Mouse (Mus musculus) neural tube, embryonic 14.5 days (tissue): ENCODE measurements around the gene Slc25a53. TPM values are rescaled to one million over a fixed set of nuclear protein-coding genes. Genes with fewer than 3 reads are reported as not detected.
A peak's percentile ranks its signal among the peaks of the same experiment; 100 is the strongest.
"Not testable (repeated sequence)": the region's sequence is repeated elsewhere in the genome, so short reads cannot be mapped to it uniquely, and the experiment has no call there.

Experiments used
- ATAC-seq: fragments of 200-750 bp; cut with Nextera tagmentation; 2 replicates; pipeline ENCODE4 v1.8.0; 2017; ENCODE audit warnings: low read depth, mild to moderate bottlenecking, moderate TSS enrichment, moderate library complexity
- H3K27ac ChIP-seq: fragments of 300-500 bp; sonication (generic); 2 replicates; pipeline ENCODE4 v1.5.1; 2014; ENCODE audit warnings: low read depth, mild to moderate bottlenecking, control low read depth, low read length, moderate library complexity, mixed read lengths
- H3K27me3 ChIP-seq: fragments of 300-500 bp; sonication (generic); 2 replicates; pipeline ENCODE4 v1.6.1; 2014; ENCODE audit warnings: low read length; ENCODE audit not compliant: control insufficient read depth, insufficient read depth
- H3K36me3 ChIP-seq: fragments of 300-500 bp; sonication (generic); 2 replicates; pipeline ENCODE4 v1.6.1; 2014; ENCODE audit warnings: low read length, mixed read lengths; ENCODE audit not compliant: control insufficient read depth, insufficient read depth
- H3K4me1 ChIP-seq: fragments of 300-500 bp; sonication (generic); 2 replicates; pipeline ENCODE4 v1.6.1; 2014; ENCODE audit warnings: low read length; ENCODE audit not compliant: control insufficient read depth, insufficient read depth
- H3K4me2 ChIP-seq: fragments of 300-500 bp; sonication (generic); 2 replicates; pipeline ENCODE4 v1.6.1; 2014; ENCODE audit warnings: mild to moderate bottlenecking, low read depth, low read length, control low read depth
- H3K4me3 ChIP-seq: fragments of 300-500 bp; sonication (generic); 2 replicates; pipeline ENCODE4 v1.5.1; 2014; ENCODE audit warnings: low read depth, low read length, control low read depth, mixed read lengths
- H3K9ac ChIP-seq: fragments of 300-500 bp; sonication (generic); replicated peaks from 2 replicates; pipeline ENCODE4 v1.6.1; 2014; ENCODE audit warnings: low read depth, mild to moderate bottlenecking, control low read depth, low read length, mixed read lengths
- H3K9me3 ChIP-seq: fragments of 300-500 bp; sonication (generic); 2 replicates; pipeline ENCODE4 v1.6.1; 2016; ENCODE audit warnings: low read length; ENCODE audit not compliant: control insufficient read depth
- WGBS: fragments of 180-500 bp; shearing (Covaris S2); extraction: QIAGEN DNeasy Blood & Tissue Kit; methylation state at CpG from one replicate; pipeline ENCODE4 v1.1.7; 2014; 5-methylcytosine and 5-hydroxymethylcytosine counted together
- polyA plus RNA-seq: library from polyadenylated mRNA; unstranded; fragments of >200 nt; fragmentation: Nextera tagmentation; extraction: Ambion mirVana; gene quantifications from 2 replicates; pipeline ENCODE4 v1.2.1, GENCODE M21; 2014

Slc25a53 gene
- polyA plus RNA-seq, 1 experiment from 2014 or later: 15.1 TPM

- Histone ChIP-seq H3K4me1 (no peaks in the 10 kb centered on the region), H3K4me2 (no peak overlapping the region), H3K9me3 (no peaks in the 10 kb centered on the region), H3K9ac (no peak overlapping the region), H3K27ac (no peak overlapping the region), H3K4me3 (no peak overlapping the region), H3K36me3 (no peaks in the 10 kb centered on the region), H3K27me3 (no peaks in the 10 kb centered on the region)
- no peak for ATAC-seq
Measured at GRCm38 (mm10) chrX:136978616-136979015, 59.5 kb downstream of the Slc25a53 start.

GRCm38 (mm10) chrX:136976424-136977084 is 61.5 kb downstream of the Slc25a53 start, which contains the start of the genes Tmsb15l and Tmsb15b1:
Gene Tmsb15l, minus strand, starts transcription at chrX:136976869.
Gene Tmsb15b1, minus strand, starts transcription at chrX:136976874.
- no peaks in the 10 kb centered on the region for H3K9me3 ChIP-seq
- WGBS: 28% methylated on average over 14 of the region's 15 CpGs
- H3K4me2 ChIP-seq: peak within 1 kb of the TSS; percentile 46
- peak within 1 kb of the TSS; percentile 39 for H3K4me3 ChIP-seq
- peak within 1 kb of the TSS; percentile 32; the same call in 1 of the 2 replicates for H3K9ac ChIP-seq
- H3K36me3 ChIP-seq: no peaks in the 10 kb centered on the region
- no peaks in the 10 kb centered on the region for H3K4me1 ChIP-seq
- H3K27ac ChIP-seq: no peak within 1 kb of the TSS
- ATAC-seq: peak; percentile 100
- no peaks in the 10 kb centered on the region for H3K27me3 ChIP-seq

- H3K9ac ChIP-seq: peak within 1 kb of the TSS; percentile 32; the same call in 1 of the 2 replicates
- H3K9me3 ChIP-seq, H3K27ac ChIP-seq, ATAC-seq, H3K4me1 ChIP-seq, H3K36me3 ChIP-seq, H3K27me3 ChIP-seq: not testable (repeated sequence)
- 87% methylated on average over 6 of the region's 6 CpGs for WGBS
- peak within 1 kb of the TSS; percentile 39 for H3K4me3 ChIP-seq
- H3K4me2 ChIP-seq: peak within 1 kb of the TSS; percentile 46
Measured at GRCm38 (mm10) chrX:136975397-136975796, 62.7 kb downstream of the Slc25a53 start, which contains the start of gene Tmsb15b2. Gene Tmsb15b2, minus strand, starts transcription at chrX:136975497.

- 31% methylated on average over 2 of the region's 2 CpGs for WGBS
Measured at GRCm38 (mm10) chrX:136959688-136960087, 78.4 kb downstream of the Slc25a53 start.

GRCm38 (mm10) chrX:136958300-136958699 is 79.8 kb downstream of the Slc25a53 start:
- H3K36me3 ChIP-seq, H3K9ac ChIP-seq, H3K9me3 ChIP-seq, H3K4me1 ChIP-seq, H3K27ac ChIP-seq, H3K27me3 ChIP-seq: not testable (repeated sequence)
- Histone ChIP-seq H3K4me2 (peak overlapping the region; percentile 38), H3K4me3 (peak overlapping the region; percentile 27)
- peak; percentile 26 for ATAC-seq
- WGBS: 55% methylated on average over 5 of the region's 5 CpGs

More at GRCm38 (mm10) chrX:136959688-136960087, 78.4 kb downstream of the Slc25a53 start:
- Histone ChIP-seq H3K9ac (no peak overlapping the region), H3K4me2 (no peak overlapping the region), H3K4me3 (no peak overlapping the region), H3K27me3 (no peaks in the 10 kb centered on the region), H3K27ac (no peak overlapping the region), H3K4me1 (no peaks in the 10 kb centered on the region), H3K9me3 (no peaks in the 10 kb centered on the region), H3K36me3 (no peaks in the 10 kb centered on the region)
- no peak for ATAC-seq

- H3K4me1 ChIP-seq, H3K27me3 ChIP-seq, H3K27ac ChIP-seq, H3K9me3 ChIP-seq, H3K36me3 ChIP-seq: not testable (repeated sequence)
- H3K9ac ChIP-seq: peak overlapping the region; percentile 41; the same call in 1 of the 2 replicates
- peak overlapping the region; percentile 27 for H3K4me3 ChIP-seq
- peak overlapping the region; percentile 38 for H3K4me2 ChIP-seq
- 27% methylated on average over 13 of the region's 13 CpGs for WGBS
- ATAC-seq: peak; percentile 100
Measured at GRCm38 (mm10) chrX:136957583-136958279, 80.4 kb downstream of the Slc25a53 start.

GRCm38 (mm10) chrX:136937985-136938384 is 100.1 kb downstream of the Slc25a53 start:
- Histone ChIP-seq H3K27me3 (no peaks in the 10 kb centered on the region), H3K4me1 (no peaks in the 10 kb centered on the region), H3K9ac (no peak overlapping the region), H3K4me3 (no peak overlapping the region), H3K4me2 (no peak overlapping the region), H3K27ac (no peak overlapping the region), H3K36me3 (no peaks in the 10 kb centered on the region), H3K9me3 (no peaks in the 10 kb centered on the region)
- 43% methylated on average over 3 of the region's 3 CpGs for WGBS
- ATAC-seq: no peak
